Mouse (Mus musculus): ENCODE measurements around the gene Tcf3.

DNA sequence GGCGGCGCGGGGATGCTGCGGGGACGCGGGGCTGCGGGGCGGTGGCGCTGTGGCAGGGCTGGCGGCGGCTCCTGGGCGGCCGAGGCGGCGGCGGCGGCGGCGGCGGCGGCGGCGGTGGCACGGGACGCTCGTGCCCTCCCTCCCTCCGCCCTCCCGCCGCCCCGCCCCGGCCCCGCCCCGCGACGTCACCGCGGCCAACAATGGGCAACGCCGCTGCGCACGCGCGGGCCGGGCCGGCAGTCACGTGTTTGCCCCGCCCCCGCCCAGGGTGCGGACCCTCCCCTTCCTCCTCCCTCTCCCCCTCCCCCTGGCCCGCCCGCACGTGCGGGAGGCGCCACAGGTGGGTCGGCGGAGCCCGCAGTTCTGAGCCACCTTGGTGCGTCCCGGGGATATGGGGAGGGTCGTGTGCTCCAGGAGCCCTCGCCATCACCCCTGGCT lies 45.9 kb downstream of the Tcf3 start, which contains the start of gene Mex3d:
- TF ChIP-seq KAT2A (IDR thresholded peaks at IDR 0.05; ENCODE audit: insufficient replicate concordance, low read length) = no peak
- no peak for TF ChIP-seq EP300 (IDR thresholded peaks at IDR 0.05; ENCODE audit: low read length)
- TF ChIP-seq CTCF (conservative IDR thresholded peaks at IDR 0.05 in 1 of 2, IDR thresholded peaks at IDR 0.05 in 1 of 2; ENCODE audit: low read depth in 2 of 2, low read length in 2 of 2) = no peak
- TF ChIP-seq MEF2A (IDR thresholded peaks at IDR 0.05; ENCODE audit: borderline replicate concordance, low read depth, low read length) = no peak
- TF ChIP-seq NRF1 (IDR thresholded peaks at IDR 0.05; ENCODE audit: low read depth, low read length) = peak; percentile 81
- no peak for TF ChIP-seq UBTF (IDR thresholded peaks at IDR 0.05; ENCODE audit: low read depth, low read length)
- TF ChIP-seq POLR2A (IDR thresholded peaks at IDR 0.05; ENCODE audit: low read depth, low read length) = peak; percentile 73
- no peak for TF ChIP-seq ETS1 (conservative IDR thresholded peaks at IDR 0.05; ENCODE audit: low read depth, low read length)
- 0 out of 2 replicates have a peak, but pooled peaks have one; percentile 32 for TF ChIP-seq NELFE (IDR thresholded peaks at IDR 0.05; ENCODE audit: low read depth, low read length)
- TF ChIP-seq ZC3H11A (IDR thresholded peaks at IDR 0.05; ENCODE audit: low read depth, low read length) = no peak
- no peak for TF ChIP-seq MYC (IDR thresholded peaks at IDR 0.05; ENCODE audit: low read depth, low read length)

All from CH12.LX (cell line).